Mouse (Mus musculus) layer of hippocampus, adult 8-10 months (tissue): ENCODE data around the gene Pappa. TPM values are rescaled to one million over a fixed set of nuclear protein-coding genes. Genes with fewer than 3 reads are reported as not detected.

ENCODE experiments used
- DNase-seq, 2 experiments: peaks; one replicate each; pipeline ENCODE4 v3.0.0; 2022; ENCODE audit warnings: low spot score in 2 of 2
- total RNA-seq, 4 experiments: library from RNA; stranded (reverse); gene quantifications; 2 replicates each; pipeline ENCODE4 v1.2.4; 2022

Pappa gene
- total RNA-seq, result 1 to 10 TPM; 1.1 to 1.3 (median 1.3) TPM

GRCm38 (mm10) chr4:65123741-65124224 is at the start of gene Pappa:
Pappa (plus strand) TSS chr4:65124174.
- DNase-seq, result no peak

- DNase-seq, result no peak
These were observed 45.9 kb upstream of the Pappa start for GRCm38 (mm10) chr4:65077906-65078615.

- DNase-seq, result no peak
These were observed 37.1 kb upstream of the Pappa start for GRCm38 (mm10) chr4:65086864-65087263.

GRCm38 (mm10) chr4:65087592-65087991 is 36.4 kb upstream of the Pappa start:
- DNase-seq, result no peak

GRCm38 (mm10) chr4:65092191-65092590 is 31.8 kb upstream of the Pappa start:
- DNase-seq, result no peak

- DNase-seq, result no peak
These were observed 3.6 kb upstream of the Pappa start for GRCm38 (mm10) chr4:65120329-65120728.

- no peak for DNase-seq
These were observed 1.1 kb upstream of the Pappa start for GRCm38 (mm10) chr4:65122841-65123240.

GRCm38 (mm10) chr4:65124369-65125151 is 586 bp downstream of the Pappa start:
- no peak for DNase-seq

- no peak for DNase-seq
These were observed 1.7 kb downstream of the Pappa start for GRCm38 (mm10) chr4:65125341-65126332.

- DNase-seq, result no peak
These were observed 2.7 kb downstream of the Pappa start for GRCm38 (mm10) chr4:65126451-65127290.

GRCm38 (mm10) chr4:65127291-65127590 is 3.3 kb downstream of the Pappa start:
- DNase-seq, result no peak

GRCm38 (mm10) chr4:65132657-65133056 is 8.7 kb downstream of the Pappa start:
- no peak for DNase-seq

GRCm38 (mm10) chr4:65134358-65134757 is 10.4 kb downstream of the Pappa start:
- DNase-seq, result no peak

- DNase-seq, result no peak
These were observed 11.1 kb downstream of the Pappa start for GRCm38 (mm10) chr4:65135109-65135508.

- no peak for DNase-seq
These were observed 12.6 kb downstream of the Pappa start for GRCm38 (mm10) chr4:65136541-65136940.

- no peak for DNase-seq
These were observed 23.0 kb downstream of the Pappa start for GRCm38 (mm10) chr4:65146936-65147335.

- DNase-seq, result no peak
These were observed 29.6 kb downstream of the Pappa start for GRCm38 (mm10) chr4:65153601-65154000.

GRCm38 (mm10) chr4:65156231-65156630 is 32.3 kb downstream of the Pappa start:
- DNase-seq, result no peak

- DNase-seq, result no peak
These were observed 34.7 kb downstream of the Pappa start for GRCm38 (mm10) chr4:65158651-65159050.

GRCm38 (mm10) chr4:65159481-65159880 is 35.5 kb downstream of the Pappa start:
- DNase-seq, result no peak

GRCm38 (mm10) chr4:65163698-65164097 is 39.7 kb downstream of the Pappa start:
- DNase-seq, result no peak
